Mouse (Mus musculus) forebrain, embryonic 13.5 days (tissue): ENCODE results near the gene Bnc2. TPM values are rescaled to one million over a fixed set of nuclear protein-coding genes. Genes with fewer than 3 reads are reported as not detected.
A peak's percentile ranks its signal among the peaks of the same experiment; 100 is the strongest.

ENCODE experiments used
- ATAC-seq: fragments of 200-750 bp; cut with Nextera tagmentation; 2 replicates; pipeline ENCODE4 v1.8.0; 2017
- H3K27ac ChIP-seq: fragments of 300-500 bp; sonication (generic); 2 replicates; pipeline ENCODE4 v1.5.1; 2015; ENCODE audit warnings: inconsistent platforms, mild to moderate bottlenecking, moderate library complexity
- H3K27me3 ChIP-seq: fragments of 300-500 bp; sonication (generic); 2 replicates; pipeline ENCODE4 v1.6.1; 2015; ENCODE audit warnings: mild to moderate bottlenecking, inconsistent platforms
- H3K36me3 ChIP-seq: fragments of 300-500 bp; sonication (generic); 2 replicates; pipeline ENCODE4 v1.6.1; 2015; ENCODE audit warnings: mild to moderate bottlenecking, inconsistent platforms; ENCODE audit not compliant: poor library complexity, severe bottlenecking
- H3K4me1 ChIP-seq: fragments of 300-500 bp; sonication (generic); 2 replicates; pipeline ENCODE4 v1.6.1; 2015; ENCODE audit warnings: inconsistent platforms
- H3K4me2 ChIP-seq: fragments of 300-500 bp; sonication (generic); 2 replicates; pipeline ENCODE4 v1.6.1; 2015; ENCODE audit warnings: inconsistent platforms, mild to moderate bottlenecking, moderate library complexity
- H3K4me3 ChIP-seq: fragments of 300-500 bp; sonication (generic); 2 replicates; pipeline ENCODE4 v1.5.1; 2015; ENCODE audit warnings: mild to moderate bottlenecking, inconsistent platforms
- H3K9ac ChIP-seq: fragments of 300-500 bp; sonication (generic); 2 replicates; pipeline ENCODE4 v1.6.1; 2015; ENCODE audit warnings: mild to moderate bottlenecking, inconsistent platforms
- H3K9me3 ChIP-seq: fragments of 300-500 bp; sonication (generic); replicated peaks from 2 replicates; pipeline ENCODE4 v1.6.1; 2016; ENCODE audit warnings: inconsistent platforms
- whole genome bisulfite sequencing: fragments of 180-500 bp; shearing (Covaris S2); methylation state at CpG from one replicate; pipeline ENCODE4 v1.1.7; 2015; 5-methylcytosine and 5-hydroxymethylcytosine counted together
- polyA plus RNA-seq: library from polyadenylated mRNA; unstranded; fragments of >200 nt; fragmentation: Nextera tagmentation; extraction: Ambion mirVana; gene quantifications from 2 replicates; pipeline ENCODE4 v1.2.1, GENCODE M21; 2015

Bnc2 gene
- polyA plus RNA-seq, 1 experiment from 2014 or later = 1.8 TPM

DNA sequence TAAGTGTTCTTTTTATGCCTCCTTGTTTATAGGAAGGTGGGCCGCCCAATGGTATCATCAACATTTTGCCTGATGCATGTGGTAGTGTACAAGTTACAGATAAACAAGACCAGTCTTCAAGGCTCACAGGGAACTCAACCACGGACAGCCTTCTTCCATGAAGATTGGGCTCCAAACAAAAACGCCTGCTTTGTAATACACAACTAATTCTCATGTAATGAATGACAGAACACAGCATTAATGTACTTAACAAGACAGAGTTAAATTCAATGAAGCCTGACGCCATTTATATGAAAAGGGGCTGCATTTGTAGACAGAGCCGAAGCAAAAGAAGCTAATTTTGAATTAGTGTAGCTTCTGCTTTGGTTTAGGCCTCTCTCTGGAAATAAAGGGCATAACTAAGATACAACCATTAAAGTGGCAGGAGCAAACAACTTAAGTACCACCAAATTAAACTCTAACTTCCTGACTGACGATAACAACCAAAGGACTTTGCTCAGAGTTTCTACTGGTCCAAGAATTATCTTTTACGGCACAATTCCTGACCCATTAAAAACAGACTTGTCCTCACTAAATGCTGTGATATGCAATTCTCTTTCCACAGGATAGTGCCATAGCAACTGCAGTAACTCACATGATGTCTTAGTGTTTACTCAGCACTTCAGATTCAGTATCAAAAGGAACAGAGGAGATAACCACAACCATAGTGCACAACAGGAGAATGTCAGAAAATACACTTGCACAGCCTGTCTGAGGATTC is 225.6 kb downstream of the Bnc2 start:
- H3K9ac ChIP-seq = no peak overlapping the region
- no peak for ATAC-seq
- H3K4me3 ChIP-seq = no peak overlapping the region
- WGBS = 73% methylated on average over 7 of the region's 7 CpGs
- no peaks in the 10 kb centered on the region for H3K27me3 ChIP-seq
- no peak overlapping the region for H3K4me2 ChIP-seq
- H3K36me3 ChIP-seq = no peaks in the 10 kb centered on the region
- no peaks in the 10 kb centered on the region for H3K9me3 ChIP-seq
- no peak overlapping the region for H3K27ac ChIP-seq
- peaks cover 1% of the 10 kb centered on the region; the same call in 1 of the 2 replicates for H3K4me1 ChIP-seq

DNA sequence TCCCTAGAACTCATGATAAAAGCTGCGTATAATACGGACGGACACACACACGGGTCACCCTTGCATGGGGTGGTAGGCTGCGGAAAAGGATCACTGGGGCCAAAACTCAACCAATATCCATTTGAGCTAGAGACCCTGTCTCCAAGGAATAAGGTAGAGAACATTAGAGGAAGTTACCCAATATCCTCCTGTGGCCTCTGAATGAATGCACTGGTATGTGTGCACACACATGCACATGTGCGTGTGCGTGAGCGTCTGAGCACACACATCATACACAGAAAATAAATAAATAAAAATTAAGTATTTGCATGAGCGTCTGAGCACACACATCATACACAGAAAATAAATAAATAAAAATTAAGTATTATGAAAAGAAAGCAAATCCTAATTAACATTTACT is 241.8 kb downstream of the Bnc2 start:
- no peak overlapping the region for H3K9ac ChIP-seq
- no peaks in the 10 kb centered on the region for H3K9me3 ChIP-seq
- no peak for ATAC-seq
- 96% methylated on average over 9 of the region's 9 CpGs for WGBS
- H3K4me1 ChIP-seq = peaks cover 2% of the 10 kb centered on the region; the same call in 1 of the 2 replicates
- no peak overlapping the region for H3K4me3 ChIP-seq
- no peak overlapping the region for H3K27ac ChIP-seq
- H3K4me2 ChIP-seq = no peak overlapping the region
- H3K27me3 ChIP-seq = no peaks in the 10 kb centered on the region
- H3K36me3 ChIP-seq = no peaks in the 10 kb centered on the region

DNA sequence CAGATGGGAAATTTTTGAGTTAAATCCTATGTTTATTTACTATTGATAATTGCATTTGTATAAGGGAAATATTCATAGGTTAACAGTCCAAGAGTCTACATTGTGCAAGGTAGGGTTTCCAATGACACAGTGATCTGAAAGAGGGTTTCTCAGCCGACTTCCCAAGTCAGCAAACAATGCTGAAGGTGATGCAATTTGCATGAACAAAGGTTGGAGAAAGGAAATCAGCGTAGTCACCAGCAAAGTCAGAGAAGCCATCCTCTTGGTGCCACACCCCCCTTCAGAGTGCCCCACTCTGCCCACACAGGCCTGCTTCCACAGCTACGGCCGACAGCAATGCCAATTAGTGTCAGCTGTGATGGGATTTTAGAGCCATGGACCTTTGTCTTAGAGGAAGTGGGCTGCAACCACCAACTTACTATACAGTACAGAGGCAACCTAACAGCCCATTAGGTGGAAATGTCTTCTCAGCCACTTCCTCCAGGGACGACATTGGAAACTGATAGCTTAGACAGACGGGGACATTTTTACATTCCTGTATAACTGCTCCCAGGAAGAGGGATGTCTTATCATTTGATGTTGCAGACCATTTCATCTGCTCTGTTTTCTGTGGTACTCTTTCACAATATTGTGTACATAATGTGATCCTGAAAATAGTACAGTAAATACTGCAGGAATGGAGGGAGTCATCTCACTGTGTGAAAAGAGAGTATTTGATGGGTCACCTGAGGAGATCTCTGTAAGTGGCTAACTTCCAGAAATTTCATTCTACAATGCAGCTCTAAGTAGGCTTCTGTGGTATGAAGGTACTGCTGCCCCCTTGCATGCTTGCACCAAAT is 243.2 kb downstream of the Bnc2 start:
- Histone ChIP-seq H3K4me2 (no peak overlapping the region), H3K36me3 (no peaks in the 10 kb centered on the region), H3K27ac (no peak overlapping the region), H3K27me3 (no peaks in the 10 kb centered on the region), H3K4me1 (peaks cover 2% of the 10 kb centered on the region; the same call in 1 of the 2 replicates), H3K9me3 (no peaks in the 10 kb centered on the region), H3K4me3 (no peak overlapping the region), H3K9ac (no peak overlapping the region)
- WGBS = 37% methylated on average over 6 of the region's 6 CpGs
- ATAC-seq = no peak

DNA sequence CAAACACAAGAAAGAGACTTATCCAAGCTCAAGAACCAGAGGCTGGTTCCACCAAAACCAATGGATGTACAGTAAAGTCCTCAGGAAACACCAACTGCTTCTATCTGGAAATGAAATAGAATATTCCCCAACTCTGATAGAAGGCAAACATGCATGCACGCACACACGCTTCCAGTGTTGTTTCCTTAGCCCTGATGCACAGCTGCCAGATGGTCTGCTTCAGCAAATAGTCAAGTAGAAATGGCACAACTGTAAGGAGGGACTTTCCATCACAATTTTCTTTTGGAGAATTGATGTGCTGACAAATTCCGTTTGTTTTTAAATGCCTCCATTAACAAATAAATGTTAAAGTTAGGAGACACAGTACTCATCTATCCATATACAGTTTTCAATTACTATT is 247.1 kb downstream of the Bnc2 start:
- WGBS = 96% methylated on average over 3 of the region's 3 CpGs
- H3K36me3 ChIP-seq = no peaks in the 10 kb centered on the region
- H3K27ac ChIP-seq = no peak overlapping the region
- peaks cover 2% of the 10 kb centered on the region; the same call in 1 of the 2 replicates for H3K4me1 ChIP-seq
- H3K9me3 ChIP-seq = no peaks in the 10 kb centered on the region
- H3K4me3 ChIP-seq = no peak overlapping the region
- ATAC-seq = no peak
- no peak overlapping the region for H3K4me2 ChIP-seq
- H3K9ac ChIP-seq = no peak overlapping the region
- no peaks in the 10 kb centered on the region for H3K27me3 ChIP-seq

DNA sequence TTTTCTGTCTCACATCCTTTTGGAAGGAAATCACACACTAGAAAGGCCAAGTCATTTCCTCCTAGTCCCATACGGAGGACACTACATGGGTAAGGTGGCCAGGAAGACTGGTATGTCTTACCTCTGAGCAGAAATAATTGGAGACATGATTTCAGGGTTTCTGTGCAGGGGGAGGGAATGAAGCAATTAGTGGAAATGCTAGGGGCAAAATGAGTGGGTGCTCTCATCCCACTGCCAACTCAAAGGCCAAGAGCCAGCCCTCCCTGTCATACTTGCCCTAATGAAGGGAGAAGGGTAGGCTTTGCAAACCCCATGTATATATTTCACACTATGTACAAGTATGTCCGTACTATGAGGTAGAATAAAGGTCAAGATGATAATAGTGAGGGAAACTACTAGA is 263.6 kb downstream of the Bnc2 start:
- Histone ChIP-seq H3K27ac (no peak overlapping the region), H3K36me3 (no peaks in the 10 kb centered on the region), H3K4me1 (no peaks in the 10 kb centered on the region), H3K4me3 (no peak overlapping the region), H3K4me2 (no peak overlapping the region), H3K27me3 (no peaks in the 10 kb centered on the region), H3K9ac (no peak overlapping the region), H3K9me3 (no peaks in the 10 kb centered on the region)
- no peak for ATAC-seq
- WGBS = 93% methylated on average over 2 of the region's 2 CpGs

DNA sequence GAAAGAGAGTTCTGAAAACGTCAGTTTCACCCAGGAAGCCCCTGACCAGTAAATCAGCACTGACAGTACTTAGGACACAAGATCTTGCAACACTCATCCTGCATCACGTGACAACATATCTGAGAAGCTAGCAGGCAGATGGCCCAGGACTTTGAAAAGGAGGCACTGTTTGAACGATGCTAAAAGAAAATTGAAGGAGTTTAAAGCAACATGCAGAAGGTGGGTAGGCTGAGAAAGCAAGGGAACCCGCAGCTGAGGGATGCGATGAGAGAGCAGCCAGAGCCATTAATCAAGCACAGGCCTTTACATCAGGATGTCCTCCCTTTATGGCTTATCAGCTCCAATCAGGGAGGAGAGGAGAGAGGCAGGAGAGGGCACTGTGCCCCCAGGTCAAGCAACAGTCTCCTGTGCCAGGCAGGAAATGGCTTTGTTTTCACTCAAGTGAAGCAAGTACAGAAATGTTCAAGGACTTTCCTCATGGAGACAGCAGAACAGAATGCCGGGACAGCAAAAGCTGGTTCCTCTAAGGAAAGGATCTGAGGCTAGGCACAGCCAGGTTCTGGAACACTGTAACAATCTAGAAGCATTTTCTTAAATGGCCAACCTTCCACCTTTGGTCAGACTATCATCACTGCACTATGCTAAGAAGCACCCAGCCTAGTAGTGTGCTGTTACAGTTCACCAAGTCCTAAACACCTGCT is 267.6 kb downstream of the Bnc2 start:
- no peak for ATAC-seq
- H3K9ac ChIP-seq = no peak overlapping the region
- H3K4me2 ChIP-seq = no peak overlapping the region
- no peaks in the 10 kb centered on the region for H3K9me3 ChIP-seq
- H3K36me3 ChIP-seq = no peaks in the 10 kb centered on the region
- H3K4me1 ChIP-seq = peaks cover 10% of the 10 kb centered on the region
- WGBS = 76% methylated on average over 6 of the region's 6 CpGs
- H3K27ac ChIP-seq = no peak overlapping the region
- H3K4me3 ChIP-seq = no peak overlapping the region
- H3K27me3 ChIP-seq = no peaks in the 10 kb centered on the region

DNA sequence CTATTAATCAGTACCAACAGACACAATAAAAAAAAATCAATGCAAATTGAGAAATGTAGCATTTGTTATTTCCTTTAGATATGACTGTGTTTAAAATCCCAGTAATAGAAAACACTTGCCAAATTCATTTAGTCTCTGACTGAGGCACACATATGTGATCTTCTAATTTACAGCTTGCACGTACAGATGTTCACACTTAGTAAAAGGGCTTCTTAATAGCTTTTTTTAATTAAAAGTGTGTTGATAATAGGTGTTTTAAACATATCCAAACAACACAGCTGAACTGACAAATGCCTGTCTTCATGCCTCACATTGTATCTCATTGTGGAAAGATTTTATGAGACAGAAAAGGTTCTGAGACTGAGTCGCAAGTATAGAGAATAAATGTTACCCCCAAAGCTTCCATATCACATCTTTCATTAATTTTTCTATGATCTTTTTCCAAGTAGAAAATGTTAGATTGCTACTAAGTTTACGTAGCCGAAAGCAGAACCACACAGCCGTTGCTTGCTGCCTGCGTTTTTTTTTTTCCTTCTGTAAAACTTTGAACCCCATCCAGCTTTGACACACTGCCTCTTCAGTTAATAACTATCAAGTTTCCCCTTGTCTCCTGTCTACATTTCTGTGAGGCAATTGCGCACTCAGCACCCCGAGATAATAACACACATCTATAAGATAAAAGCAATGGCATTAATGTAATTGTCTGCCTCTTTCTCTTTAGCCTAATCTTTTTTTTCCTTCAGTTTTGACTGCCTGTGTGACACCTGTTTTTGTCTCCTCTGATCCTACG is 271.5 kb downstream of the Bnc2 start:
- ATAC-seq = peak; percentile 24; the same call in 1 of the 2 replicates
- no peak overlapping the region for H3K9ac ChIP-seq
- H3K9me3 ChIP-seq = no peaks in the 10 kb centered on the region
- H3K4me3 ChIP-seq = no peak overlapping the region
- no peaks in the 10 kb centered on the region for H3K36me3 ChIP-seq
- no peaks in the 10 kb centered on the region for H3K27me3 ChIP-seq
- no peak overlapping the region for H3K27ac ChIP-seq
- peaks cover 10% of the 10 kb centered on the region for H3K4me1 ChIP-seq
- WGBS = 51% methylated on average over 9 of the region's 9 CpGs
- no peak overlapping the region for H3K4me2 ChIP-seq

DNA sequence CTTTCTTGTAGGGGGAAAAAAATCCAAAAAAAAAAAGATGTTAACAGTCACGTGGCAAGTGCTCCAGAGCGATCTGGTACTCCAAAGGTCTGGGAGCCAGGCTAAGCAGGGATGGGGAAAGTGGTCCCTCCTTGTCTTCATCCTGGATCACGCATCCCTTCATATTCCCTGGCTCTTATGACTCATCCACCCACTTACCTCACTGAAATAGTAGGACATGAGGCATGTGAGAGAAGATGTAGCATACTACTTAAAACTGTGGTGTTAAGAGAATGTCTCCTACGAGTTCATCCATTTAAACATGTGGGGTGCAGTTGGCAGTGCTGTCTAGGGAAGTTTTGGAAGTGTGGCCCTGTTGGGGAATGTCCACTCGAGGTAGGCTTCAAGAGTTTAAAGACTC is 286.1 kb downstream of the Bnc2 start:
- Histone ChIP-seq H3K4me1 (no peaks in the 10 kb centered on the region), H3K4me2 (no peak overlapping the region), H3K9ac (no peak overlapping the region), H3K9me3 (no peaks in the 10 kb centered on the region), H3K4me3 (no peak overlapping the region), H3K36me3 (no peaks in the 10 kb centered on the region), H3K27ac (no peak overlapping the region), H3K27me3 (no peaks in the 10 kb centered on the region)
- no peak for ATAC-seq
- WGBS = 88% methylated on average over 5 of the region's 5 CpGs

DNA sequence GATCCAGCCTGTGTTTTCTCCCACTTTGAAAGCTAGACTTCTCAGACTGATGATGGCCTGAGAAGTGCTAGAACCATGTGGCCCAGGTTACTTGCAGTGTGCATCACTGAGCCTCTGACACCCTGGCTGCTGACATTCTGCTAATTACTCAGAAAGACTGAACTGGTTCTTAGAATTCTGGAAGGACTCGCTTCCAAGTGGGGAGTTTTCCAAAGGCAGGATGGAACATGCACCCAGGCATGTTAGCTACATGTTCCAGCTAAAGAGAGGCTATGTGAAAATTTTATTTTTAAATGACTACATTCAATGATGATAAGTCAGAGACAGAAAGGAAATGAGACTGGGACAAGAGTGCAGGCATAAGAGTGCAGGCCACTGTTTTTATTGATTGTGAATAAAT is 289.9 kb downstream of the Bnc2 start:
- Histone ChIP-seq H3K4me2 (no peak overlapping the region), H3K4me1 (no peaks in the 10 kb centered on the region), H3K36me3 (no peaks in the 10 kb centered on the region), H3K9me3 (no peaks in the 10 kb centered on the region), H3K27me3 (no peaks in the 10 kb centered on the region), H3K4me3 (no peak overlapping the region), H3K9ac (no peak overlapping the region), H3K27ac (no peak overlapping the region)
- WGBS = 77% methylated on average over 1 of the region's 1 CpGs
- no peak for ATAC-seq

DNA sequence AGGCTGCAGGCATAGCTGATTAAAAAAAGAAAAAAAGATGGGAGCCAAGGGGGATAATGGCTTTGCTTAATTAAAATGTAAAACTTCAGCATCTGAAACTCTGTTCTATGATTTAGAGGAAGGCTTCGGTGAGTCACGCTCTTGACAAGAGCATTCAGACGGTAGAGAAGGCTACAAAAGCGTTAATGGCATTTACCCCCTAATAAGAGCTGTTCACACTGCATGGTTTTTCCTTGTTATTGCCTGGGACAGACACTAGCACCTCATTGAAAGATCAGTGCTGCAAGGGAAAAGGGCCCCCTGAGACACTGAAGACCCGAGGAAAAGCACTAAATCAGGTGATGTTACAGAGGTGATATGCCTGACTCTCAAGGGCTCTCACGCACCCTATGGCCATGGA is 295.8 kb downstream of the Bnc2 start:
- Histone ChIP-seq H3K9me3 (no peaks in the 10 kb centered on the region), H3K4me2 (peak overlapping the region; percentile 1; the same call in 1 of the 2 replicates), H3K36me3 (no peaks in the 10 kb centered on the region), H3K4me3 (no peak overlapping the region), H3K27ac (no peak overlapping the region), H3K4me1 (peaks cover 12% of the 10 kb centered on the region), H3K9ac (no peak overlapping the region; the same call in 1 of the 2 replicates), H3K27me3 (no peaks in the 10 kb centered on the region)
- 30% methylated on average over 6 of the region's 6 CpGs for WGBS
- ATAC-seq = 0 out of 2 replicates have a peak, but pooled peaks have one; percentile 21

DNA sequence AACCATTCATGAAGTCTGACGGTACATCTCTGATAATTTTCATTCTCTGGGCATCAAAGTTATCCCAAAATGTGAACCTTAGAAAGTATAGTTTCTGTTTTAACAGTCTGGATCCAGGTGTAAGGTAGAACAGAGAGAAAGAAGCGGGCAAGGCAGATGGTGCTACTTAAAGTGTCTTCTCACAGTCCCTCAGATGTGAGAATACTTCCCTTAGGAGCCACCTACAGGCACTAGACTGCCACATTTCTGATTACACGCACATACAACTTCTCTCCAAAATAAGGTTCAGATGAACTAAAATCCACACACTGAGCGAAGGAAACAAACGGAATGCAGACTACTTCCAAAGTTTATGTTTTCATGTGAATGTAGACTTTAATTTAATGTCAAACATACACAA is 297.6 kb downstream of the Bnc2 start:
- 91% methylated on average over 5 of the region's 5 CpGs for WGBS
- Histone ChIP-seq H3K36me3 (no peaks in the 10 kb centered on the region), H3K9ac (no peak overlapping the region), H3K4me1 (peaks cover 12% of the 10 kb centered on the region), H3K4me3 (no peak overlapping the region), H3K27ac (no peak overlapping the region), H3K4me2 (no peak overlapping the region), H3K9me3 (no peaks in the 10 kb centered on the region), H3K27me3 (no peaks in the 10 kb centered on the region)
- no peak for ATAC-seq
